Mouse (Mus musculus) myocyte (in vitro differentiated cells): ENCODE measurements around the gene Klhl36. TPM values are rescaled to one million over a fixed set of nuclear protein-coding genes. Genes with fewer than 3 reads are reported as not detected.

ENCODE experiments used
- H3K27me3 ChIP-seq: one replicate; pipeline ENCODE4 v1.6.1; 2011; ENCODE audit not compliant: control insufficient read depth, insufficient read depth, insufficient read length
- H3K36me3 ChIP-seq: one replicate; pipeline ENCODE4 v1.6.1; 2011; ENCODE audit not compliant: control insufficient read depth, insufficient read depth
- H3K4me2 ChIP-seq: one replicate; pipeline ENCODE4 v1.6.1; 2011; ENCODE audit warnings: low read depth, control low read depth
- H3K4me3 ChIP-seq: one replicate; pipeline ENCODE4 v1.5.1; 2011; ENCODE audit warnings: mild to moderate bottlenecking, control low read depth, moderate library complexity
- H3K79me2 ChIP-seq: one replicate; pipeline ENCODE4 v1.6.1; 2011; ENCODE audit not compliant: control insufficient read depth, insufficient read depth
- H3ac ChIP-seq: one replicate; pipeline ENCODE4 v1.6.1; 2011; ENCODE audit not compliant: control insufficient read depth, insufficient read length
- CEBPB ChIP-seq: IDR thresholded peaks from 2 replicates; pipeline ENCODE4 v1.6.1; 2011; ENCODE audit warnings: mild to moderate bottlenecking, moderate library complexity; ENCODE audit not compliant: poor library complexity, insufficient read depth, severe bottlenecking
- E2F4 ChIP-seq: IDR thresholded peaks from one replicate; pipeline ENCODE4 v1.6.1; 2011; ENCODE audit warnings: mild to moderate bottlenecking, control low read depth, moderate library complexity; ENCODE audit not compliant: insufficient read depth
- MAX ChIP-seq: IDR thresholded peaks from one replicate; pipeline ENCODE4 v1.6.1; 2011; ENCODE audit warnings: low read depth, mild to moderate bottlenecking, control low read depth
- MYOD1 ChIP-seq, 3 experiments: IDR thresholded peaks; one replicate each; pipeline ENCODE4 v1.6.1; 2011; ENCODE audit warnings: control low read depth in 2 of 3, low read depth in 2 of 3, mild to moderate bottlenecking in 2 of 3, moderate library complexity in 1 of 3; ENCODE audit not compliant: insufficient read length in 2 of 3, control insufficient read depth in 1 of 3
- MYOG ChIP-seq, 3 experiments: IDR thresholded peaks; one replicate each; pipeline ENCODE4 v1.6.1; 2011; ENCODE audit warnings: control low read depth in 2 of 3, low read depth in 2 of 3, mild to moderate bottlenecking in 2 of 3; ENCODE audit not compliant: insufficient read length in 2 of 3, control insufficient read depth in 1 of 3, insufficient read depth in 1 of 3
- POLR2A ChIP-seq: IDR thresholded peaks from one replicate; pipeline ENCODE4 v1.6.1; 2011; ENCODE audit warnings: low read depth, mild to moderate bottlenecking, control low read depth, moderate library complexity; ENCODE audit not compliant: insufficient read length
- POLR2AphosphoS2 ChIP-seq: IDR thresholded peaks from one replicate; pipeline ENCODE4 v1.6.1; 2011; ENCODE audit warnings: low read depth, control low read depth; ENCODE audit not compliant: insufficient read length
- REST ChIP-seq: IDR thresholded peaks from one replicate; pipeline ENCODE4 v1.6.1; 2011; ENCODE audit warnings: mild to moderate bottlenecking, control low read depth, moderate library complexity; ENCODE audit not compliant: insufficient read depth, insufficient read length
- SRF ChIP-seq: IDR thresholded peaks from one replicate; pipeline ENCODE4 v1.6.1; 2011; ENCODE audit warnings: low read depth; ENCODE audit not compliant: control insufficient read depth, insufficient read length
- TCF12 ChIP-seq: IDR thresholded peaks from one replicate; pipeline ENCODE4 v1.6.1; 2011; ENCODE audit warnings: mild to moderate bottlenecking, control low read depth; ENCODE audit not compliant: poor library complexity, insufficient read depth, severe bottlenecking
- TCF3 ChIP-seq: IDR thresholded peaks from one replicate; pipeline ENCODE4 v1.6.1; 2011; ENCODE audit warnings: low read depth, control low read depth; ENCODE audit not compliant: insufficient read length
- USF1 ChIP-seq: IDR thresholded peaks from one replicate; pipeline ENCODE4 v1.6.1; 2011; ENCODE audit warnings: low read depth, mild to moderate bottlenecking, control low read depth, moderate library complexity
- polyA plus RNA-seq: library from polyadenylated mRNA; unstranded; fragments of >200 nt; fragmentation: generic; extraction: Trizol; gene quantifications from one replicate; pipeline ENCODE4 v1.2.1, GENCODE M21; 2012; ENCODE audit warnings: missing spikeins

Gene Klhl36
- polyA plus RNA-seq, 1 experiment, result 4.0 TPM

GRCm38 (mm10) chr8:119926474-119926873, 64.4 kb downstream of the Klhl36 start:
- TF ChIP-seq POLR2A, result no peak
- TF ChIP-seq CEBPB, result no peak
- no peak for TF ChIP-seq USF1
- TF ChIP-seq MYOG (IDR thresholded peaks at IDR 0.05; ENCODE audit: control insufficient read depth in 1 of 3, insufficient read depth in 1 of 3, insufficient read length in 2 of 3, low read depth in 2 of 3), result no peak
- TF ChIP-seq MYOD1 (IDR thresholded peaks at IDR 0.05; ENCODE audit: control insufficient read depth in 1 of 3, insufficient read length in 2 of 3, low read depth in 2 of 3), result no peak
- TF ChIP-seq TCF3, result no peak
- no peak for TF ChIP-seq MAX
- no peak for TF ChIP-seq REST
- no peak for TF ChIP-seq TCF12
- no peak for TF ChIP-seq E2F4
- TF ChIP-seq POLR2AphosphoS2, result no peak
- no peak for TF ChIP-seq SRF
- Histone ChIP-seq H3K27me3 (no peaks in the 10 kb centered on the region), H3K4me2 (no peak overlapping the region), H3K79me2 (peaks cover 99% of the 10 kb centered on the region), H3K4me3 (no peak overlapping the region), H3K36me3 (peaks cover under 1% of the 10 kb centered on the region), H3ac (no peak overlapping the region)

Other genes starting within 250 kb of the Klhl36 start
- not detected for gene Adad2, start 249.5 kb upstream of the Klhl36 start, polyA plus RNA-seq
- not detected for gene Kcng4, start 226.6 kb upstream of the Klhl36 start, polyA plus RNA-seq
- gene Wfdc1, start 195.9 kb upstream of the Klhl36 start, polyA plus RNA-seq, result 1.1 TPM
- gene Atp2c2, start 162.3 kb upstream of the Klhl36 start, polyA plus RNA-seq, result 0.05 TPM
- gene Tldc1, start 83.8 kb upstream of the Klhl36 start, polyA plus RNA-seq, result 9.6 TPM
- 144 TPM for gene Cotl1, start 21.7 kb upstream of the Klhl36 start, polyA plus RNA-seq
- 59.3 TPM for gene Usp10, start 48.1 kb downstream of the Klhl36 start, polyA plus RNA-seq
- 15.3 TPM for gene Gm20388, start 48.6 kb downstream of the Klhl36 start, polyA plus RNA-seq
- gene Crispld2, start 130.2 kb downstream of the Klhl36 start, polyA plus RNA-seq, result 0.07 TPM
- gene Zdhhc7, start 239.2 kb downstream of the Klhl36 start, polyA plus RNA-seq, result 31.7 TPM